Mouse (Mus musculus): ENCODE measurements around the gene Dcst2. TPM values are rescaled to one million over a fixed set of nuclear protein-coding genes. Genes with fewer than 3 reads are reported as not detected.

Dcst2 gene
- polyA plus RNA-seq, 1 experiment from 2014 or later = not detected

DNA sequence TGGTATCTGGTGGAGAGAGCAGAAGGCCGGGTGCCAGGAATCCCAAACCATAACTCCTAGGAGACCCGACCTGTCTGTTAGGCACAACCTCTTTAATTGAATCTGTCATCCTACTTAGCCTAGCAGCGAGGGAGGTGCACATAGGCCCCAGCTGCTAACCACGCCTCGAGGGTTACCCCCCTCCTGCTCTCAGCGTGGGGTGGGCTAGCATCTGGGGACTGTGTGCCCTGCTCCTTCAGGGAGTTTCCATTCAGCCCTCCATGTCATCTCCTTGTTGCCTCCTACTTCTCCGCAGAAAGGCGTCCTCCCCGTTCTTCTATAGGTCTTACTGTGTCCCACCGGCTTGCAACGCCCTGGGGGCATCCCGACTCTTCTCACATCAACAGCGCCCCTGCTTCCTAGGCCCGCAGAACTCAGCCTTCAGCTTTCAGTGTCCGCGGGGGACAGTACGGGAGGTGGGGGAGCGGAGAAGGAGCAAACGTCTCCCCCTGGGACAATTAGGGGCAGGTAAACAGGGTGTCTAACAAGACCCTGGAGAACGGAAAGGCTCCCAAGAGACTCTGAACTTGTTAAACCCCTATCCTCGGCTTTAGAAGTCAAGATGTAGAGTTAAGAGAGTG, 42.7 kb upstream of the Dcst2 start:
- no peak overlapping the region for H3K9ac ChIP-seq (ENCODE audit: low read length)
- peaks cover 64% of the 10 kb centered on the region for H3K27me3 ChIP-seq (ENCODE audit: control insufficient read depth, insufficient read depth, low read length)
- no peaks in the 10 kb centered on the region for H3K9me3 ChIP-seq (replicated peaks; ENCODE audit: control insufficient read depth, low read length)
- WGBS = 14% methylated on average over 21 of the region's 21 CpGs
- no peak for ATAC-seq (replicated peaks; ENCODE audit: extremely low read depth, insufficient read depth, low FRiP score)
- H3K27ac ChIP-seq (ENCODE audit: low read length) = no peak overlapping the region
- H3K4me2 ChIP-seq (ENCODE audit: low read depth, low read length) = peak overlapping the region; percentile 98
- H3K4me3 ChIP-seq (ENCODE audit: low read length) = peak overlapping the region; percentile 51
- no peaks in the 10 kb centered on the region for H3K36me3 ChIP-seq (ENCODE audit: control insufficient read depth, insufficient read depth)
- H3K4me1 ChIP-seq (ENCODE audit: control insufficient read depth, insufficient read depth, low read length) = peaks cover 57% of the 10 kb centered on the region

DNA sequence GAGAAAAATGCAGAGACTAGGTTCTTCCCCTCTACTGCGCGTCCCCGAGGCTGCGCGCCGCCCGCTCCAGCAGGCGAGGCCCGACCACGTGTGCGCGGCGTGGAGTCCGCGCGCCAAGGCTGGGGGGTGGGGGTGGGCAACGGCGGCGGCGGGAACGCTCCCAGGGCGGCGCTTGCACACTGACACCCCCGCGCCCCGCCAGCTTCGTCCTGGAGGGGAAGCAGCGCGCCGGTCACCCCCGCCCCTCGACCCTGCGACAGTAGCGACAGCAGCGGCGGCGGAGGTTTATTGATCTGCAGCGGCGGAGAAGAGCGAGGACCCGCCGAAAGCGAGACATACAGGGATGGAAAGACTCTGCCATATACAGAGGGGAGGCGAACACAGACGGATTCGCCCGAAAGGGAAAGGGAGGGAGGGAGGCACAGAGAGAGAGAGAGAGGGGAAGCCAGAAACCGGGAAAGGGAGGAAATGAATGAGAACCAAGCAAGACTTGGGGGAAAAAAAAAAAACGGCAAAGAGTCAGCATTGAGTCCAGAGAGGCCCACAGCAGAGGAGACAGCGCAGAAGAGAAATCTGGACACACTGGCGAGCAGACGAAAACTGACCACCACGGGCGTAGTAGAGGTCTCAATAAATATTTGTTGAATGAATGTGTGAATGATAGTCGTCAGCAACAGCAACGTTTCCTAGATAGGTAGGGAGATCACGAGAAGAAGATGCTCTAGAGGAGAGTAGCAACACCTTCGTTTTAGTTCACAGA, 42.0 kb upstream of the Dcst2 start:
- H3K4me3 ChIP-seq (ENCODE audit: low read length) = peak overlapping the region; percentile 51
- 3% methylated on average over 57 of the region's 58 CpGs for WGBS
- H3K9me3 ChIP-seq (replicated peaks; ENCODE audit: control insufficient read depth, low read length) = no peaks in the 10 kb centered on the region
- no peak overlapping the region for H3K27ac ChIP-seq (ENCODE audit: low read length)
- peaks cover 64% of the 10 kb centered on the region for H3K27me3 ChIP-seq (ENCODE audit: control insufficient read depth, insufficient read depth, low read length)
- no peaks in the 10 kb centered on the region for H3K36me3 ChIP-seq (ENCODE audit: control insufficient read depth, insufficient read depth)
- H3K9ac ChIP-seq (ENCODE audit: low read length) = peak overlapping the region; percentile 50
- no peak for ATAC-seq (replicated peaks; ENCODE audit: extremely low read depth, insufficient read depth, low FRiP score)
- peaks cover 53% of the 10 kb centered on the region for H3K4me1 ChIP-seq (ENCODE audit: control insufficient read depth, insufficient read depth, low read length)
- peak overlapping the region; percentile 98 for H3K4me2 ChIP-seq (ENCODE audit: low read depth, low read length)

DNA sequence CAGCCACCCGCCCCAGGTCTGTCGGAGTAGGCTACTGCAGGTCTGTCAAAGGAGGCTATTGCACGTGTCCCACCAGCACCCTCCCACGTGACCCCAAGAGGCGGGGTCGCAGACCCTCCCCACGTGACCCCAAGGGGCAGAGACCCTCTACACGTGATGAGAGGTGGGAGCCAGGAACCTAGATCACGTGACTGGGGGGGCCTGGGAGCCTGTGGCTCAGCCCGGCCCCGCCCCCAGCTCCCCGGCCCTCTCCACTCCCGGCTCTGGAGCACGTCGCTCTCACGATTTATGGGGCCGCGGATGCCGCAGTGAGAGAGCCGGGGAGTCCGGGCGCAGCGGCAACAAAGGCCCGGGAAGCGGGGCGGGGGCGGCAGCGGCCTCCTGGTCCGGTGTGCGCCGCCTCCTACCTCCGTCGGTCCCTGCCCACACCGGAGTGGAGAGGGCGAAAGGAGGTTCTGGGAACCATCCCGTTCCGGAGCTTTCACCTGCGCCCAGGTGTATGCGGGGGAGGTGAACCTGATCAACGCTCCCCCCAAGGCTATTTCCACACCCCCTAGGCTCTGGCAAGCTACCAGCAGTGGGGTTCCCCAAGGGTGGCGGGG, 41.1 kb upstream of the Dcst2 start:
- Histone ChIP-seq H3K27ac (ENCODE audit: low read length) (no peak overlapping the region), H3K4me1 (ENCODE audit: control insufficient read depth, insufficient read depth, low read length) (peaks cover 44% of the 10 kb centered on the region), H3K4me3 (ENCODE audit: low read length) (peak overlapping the region; percentile 66), H3K27me3 (ENCODE audit: control insufficient read depth, insufficient read depth, low read length) (peaks cover 64% of the 10 kb centered on the region), H3K9ac (ENCODE audit: low read length) (peak overlapping the region; percentile 55), H3K9me3 (replicated peaks; ENCODE audit: control insufficient read depth, low read length) (no peaks in the 10 kb centered on the region), H3K4me2 (ENCODE audit: low read depth, low read length) (peak overlapping the region; percentile 98), H3K36me3 (ENCODE audit: control insufficient read depth, insufficient read depth) (no peaks in the 10 kb centered on the region)
- ATAC-seq (replicated peaks; ENCODE audit: extremely low read depth, insufficient read depth, low FRiP score) = no peak
- WGBS = 2% methylated on average over 41 of the region's 41 CpGs

DNA sequence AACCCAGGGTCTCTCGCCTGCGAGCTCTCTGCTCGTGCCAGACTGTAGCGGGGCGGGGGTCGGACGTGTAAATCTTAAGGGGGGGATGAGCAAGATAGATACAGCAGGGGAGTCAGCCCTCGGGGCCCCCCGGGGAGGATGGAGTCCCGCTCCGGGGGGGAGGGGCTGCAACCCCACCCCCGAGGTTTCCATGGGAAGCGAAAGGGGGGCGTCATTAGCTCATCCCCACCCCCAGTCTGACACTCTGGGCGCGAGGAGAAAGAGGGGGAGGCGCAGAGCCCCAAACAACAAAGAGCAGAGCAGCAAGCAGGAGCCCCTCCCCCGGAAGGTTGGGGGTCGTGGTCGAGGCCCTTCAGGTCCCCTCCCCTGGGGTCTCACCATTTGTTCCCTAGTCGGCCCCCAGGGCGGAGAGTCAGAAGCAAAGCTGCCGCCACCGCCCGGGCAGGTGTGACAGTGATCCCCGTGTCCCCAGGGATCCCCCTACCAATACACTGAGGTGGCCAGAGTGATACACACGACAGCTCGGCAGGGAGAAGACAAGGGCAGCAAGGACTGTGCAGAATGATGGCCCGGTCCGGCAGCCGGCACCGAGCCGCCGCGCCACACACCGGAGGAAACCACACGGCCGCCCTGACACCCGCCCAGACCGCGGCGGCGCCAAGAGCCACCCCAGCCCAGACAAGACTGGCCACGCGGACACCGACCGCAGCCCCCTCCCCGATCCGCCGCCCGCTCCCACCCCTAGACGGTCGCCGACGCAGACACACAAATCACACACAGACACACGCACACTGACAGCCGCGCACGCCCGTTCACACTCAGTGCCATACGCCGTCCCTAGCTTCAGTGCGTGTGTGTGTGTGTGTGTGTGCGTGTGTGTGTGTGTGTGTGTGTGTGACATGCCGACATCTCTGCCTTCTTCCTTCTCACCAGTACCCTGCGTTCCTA, 40.3 kb upstream of the Dcst2 start:
- H3K4me2 ChIP-seq (ENCODE audit: low read depth, low read length) = peak overlapping the region; percentile 98

DNA sequence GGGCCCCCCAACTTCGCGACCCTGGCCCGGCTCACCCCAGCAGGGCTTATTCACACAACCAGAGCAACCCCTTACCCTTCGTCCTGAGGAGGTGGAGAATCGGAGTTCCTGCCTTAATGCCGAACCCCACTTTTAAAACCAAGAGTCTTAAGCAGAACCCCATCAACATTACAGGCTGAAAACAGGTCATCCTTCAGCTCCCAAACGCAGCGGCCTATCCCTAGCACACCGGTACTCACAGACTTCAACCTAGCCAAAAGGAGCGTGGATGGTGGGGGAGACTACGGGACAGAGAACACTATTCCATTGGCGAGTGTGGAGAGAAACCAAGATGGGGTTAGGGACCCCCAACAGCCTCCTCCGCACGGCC, 39.7 kb upstream of the Dcst2 start:
- Histone ChIP-seq H3K4me3 (ENCODE audit: low read length) (peak overlapping the region; percentile 66), H3K4me2 (ENCODE audit: low read depth, low read length) (peak overlapping the region; percentile 98), H3K36me3 (ENCODE audit: control insufficient read depth, insufficient read depth) (no peaks in the 10 kb centered on the region), H3K27me3 (ENCODE audit: control insufficient read depth, insufficient read depth, low read length) (peaks cover 59% of the 10 kb centered on the region), H3K9me3 (replicated peaks; ENCODE audit: control insufficient read depth, low read length) (no peaks in the 10 kb centered on the region), H3K9ac (ENCODE audit: low read length) (peak overlapping the region; percentile 69), H3K27ac (ENCODE audit: low read length) (no peak overlapping the region), H3K4me1 (ENCODE audit: control insufficient read depth, insufficient read depth, low read length) (peaks cover 34% of the 10 kb centered on the region)
- 3% methylated on average over 14 of the region's 14 CpGs for WGBS
- no peak for ATAC-seq (replicated peaks; ENCODE audit: extremely low read depth, insufficient read depth, low FRiP score)

More for the DNA sequence above, 40.3 kb upstream of the Dcst2 start:
- no peaks in the 10 kb centered on the region for H3K9me3 ChIP-seq (replicated peaks; ENCODE audit: control insufficient read depth, low read length)
- peak overlapping the region; percentile 66 for H3K4me3 ChIP-seq (ENCODE audit: low read length)
- peaks cover 59% of the 10 kb centered on the region for H3K27me3 ChIP-seq (ENCODE audit: control insufficient read depth, insufficient read depth, low read length)
- H3K9ac ChIP-seq (ENCODE audit: low read length) = peak overlapping the region; percentile 55
- H3K4me1 ChIP-seq (ENCODE audit: control insufficient read depth, insufficient read depth, low read length) = peaks cover 37% of the 10 kb centered on the region
- no peak for ATAC-seq (replicated peaks; ENCODE audit: extremely low read depth, insufficient read depth, low FRiP score)
- no peaks in the 10 kb centered on the region for H3K36me3 ChIP-seq (ENCODE audit: control insufficient read depth, insufficient read depth)
- under 1% methylated on average over 65 of the region's 66 CpGs for WGBS
- H3K27ac ChIP-seq (ENCODE audit: low read length) = no peak overlapping the region

DNA sequence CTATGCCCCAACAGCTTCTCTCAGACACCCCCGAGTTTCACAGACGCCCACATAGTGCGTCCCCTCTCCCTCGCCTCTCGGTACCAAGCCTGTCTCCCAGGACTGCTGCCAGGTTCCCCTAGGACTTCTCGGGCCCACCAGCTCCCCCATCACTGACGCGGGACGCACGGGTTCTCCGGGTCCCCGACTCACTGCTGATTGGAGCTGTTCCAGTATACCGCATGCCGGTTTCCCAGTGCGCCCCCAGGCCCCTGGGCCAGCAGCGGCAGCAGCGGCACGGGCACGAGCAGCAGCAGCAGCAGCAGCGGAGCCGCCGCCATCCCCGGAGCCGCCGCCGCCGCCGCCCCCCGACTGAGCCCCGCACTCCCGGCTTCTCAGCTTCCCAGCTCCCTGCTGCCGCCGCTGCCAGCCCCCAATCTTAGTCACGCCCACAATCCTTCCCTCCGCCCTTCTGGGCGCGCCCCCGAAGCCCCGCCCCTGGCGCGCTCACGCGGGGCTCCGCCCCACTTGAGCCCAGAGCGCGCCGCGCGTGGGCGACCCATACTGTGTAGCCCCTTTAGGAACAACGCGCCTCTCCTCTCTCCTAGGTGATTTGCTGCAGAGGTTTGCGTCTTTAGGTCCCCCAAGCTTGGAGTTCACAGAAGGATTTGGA, 39.1 kb upstream of the Dcst2 start, which contains the start of gene Efna3:
Efna3 (minus strand) TSS at position 452 of the 652 bp plus-strand sequence.
- no peaks in the 10 kb centered on the region for H3K36me3 ChIP-seq (ENCODE audit: control insufficient read depth, insufficient read depth)
- H3K27ac ChIP-seq (ENCODE audit: low read length) = no peak within 1 kb of the TSS
- WGBS = under 1% methylated on average over 47 of the region's 53 CpGs
- H3K4me3 ChIP-seq (ENCODE audit: low read length) = peak within 1 kb of the TSS; percentile 66
- ATAC-seq (replicated peaks; ENCODE audit: extremely low read depth, insufficient read depth, low FRiP score) = peak; percentile 53; the same call in 1 of the 2 replicates
- H3K4me1 ChIP-seq (ENCODE audit: control insufficient read depth, insufficient read depth, low read length) = peaks cover 34% of the 10 kb centered on the region
- H3K4me2 ChIP-seq (ENCODE audit: low read depth, low read length) = peak within 1 kb of the TSS; percentile 98
- H3K27me3 ChIP-seq (ENCODE audit: control insufficient read depth, insufficient read depth, low read length) = peaks cover 56% of the 10 kb centered on the region
- no peaks in the 10 kb centered on the region for H3K9me3 ChIP-seq (replicated peaks; ENCODE audit: control insufficient read depth, low read length)
- peak within 1 kb of the TSS; percentile 69 for H3K9ac ChIP-seq (ENCODE audit: low read length)

DNA sequence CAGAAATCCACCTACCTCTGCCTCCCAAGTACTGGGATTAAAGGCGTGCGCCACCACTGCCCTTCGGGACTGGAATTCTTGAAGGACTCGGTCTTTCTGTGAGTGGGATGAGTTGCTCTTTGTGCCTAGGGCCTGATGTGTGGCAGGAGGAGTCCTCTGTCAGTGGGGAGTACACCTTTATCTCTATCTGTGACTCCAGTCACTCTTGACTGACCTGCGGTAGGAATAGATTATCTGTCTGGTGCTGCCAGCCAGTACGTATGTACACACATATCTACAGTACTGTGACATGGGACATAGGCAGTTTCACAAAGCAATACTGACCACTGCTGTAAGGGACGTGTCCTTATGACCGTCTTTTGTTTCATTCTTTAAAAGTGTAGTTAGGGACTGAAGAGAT, 35.9 kb upstream of the Dcst2 start:
- Histone ChIP-seq H3K9me3 (replicated peaks; ENCODE audit: control insufficient read depth, low read length) (no peaks in the 10 kb centered on the region), H3K4me2 (ENCODE audit: low read depth, low read length) (no peak overlapping the region), H3K36me3 (ENCODE audit: control insufficient read depth, insufficient read depth) (no peaks in the 10 kb centered on the region), H3K4me1 (ENCODE audit: control insufficient read depth, insufficient read depth, low read length) (peaks cover 18% of the 10 kb centered on the region), H3K27me3 (ENCODE audit: control insufficient read depth, insufficient read depth, low read length) (peaks cover 27% of the 10 kb centered on the region), H3K4me3 (ENCODE audit: low read length) (no peak overlapping the region), H3K27ac (ENCODE audit: low read length) (no peak overlapping the region), H3K9ac (ENCODE audit: low read length) (no peak overlapping the region)
- no peak for ATAC-seq (replicated peaks; ENCODE audit: extremely low read depth, insufficient read depth, low FRiP score)
- 83% methylated on average over 8 of the region's 8 CpGs for WGBS

DNA sequence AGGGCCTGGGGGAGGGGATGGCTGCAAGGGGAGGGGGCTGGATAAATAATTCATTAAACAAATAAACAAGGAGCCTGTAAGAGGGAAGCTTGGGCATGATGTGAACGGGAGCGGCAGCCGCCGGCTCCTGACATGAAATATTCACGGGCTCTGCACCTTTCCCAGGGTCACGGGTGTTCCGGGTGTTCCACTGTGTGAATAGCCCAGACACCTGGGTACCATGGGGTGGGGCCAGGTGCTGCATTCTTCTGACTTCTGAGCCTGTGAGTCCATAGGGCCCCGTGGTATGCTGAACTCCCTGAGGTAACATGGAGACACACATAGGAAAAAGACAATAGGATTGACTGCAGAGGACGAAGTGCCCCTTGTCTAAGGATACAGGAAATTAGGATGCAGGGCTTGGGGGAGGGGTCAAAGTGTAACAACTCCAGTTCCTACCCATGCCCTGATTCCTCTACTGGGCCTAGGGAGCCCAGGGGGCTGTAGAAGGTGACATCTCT, 34.4 kb upstream of the Dcst2 start:
- H3K9me3 ChIP-seq (replicated peaks; ENCODE audit: control insufficient read depth, low read length) = no peaks in the 10 kb centered on the region
- H3K9ac ChIP-seq (ENCODE audit: low read length) = no peak overlapping the region
- 57% methylated on average over 9 of the region's 9 CpGs for WGBS
- no peak overlapping the region for H3K27ac ChIP-seq (ENCODE audit: low read length)
- H3K4me3 ChIP-seq (ENCODE audit: low read length) = no peak overlapping the region
- H3K4me2 ChIP-seq (ENCODE audit: low read depth, low read length) = no peak overlapping the region
- ATAC-seq (replicated peaks; ENCODE audit: extremely low read depth, insufficient read depth, low FRiP score) = no peak
- H3K27me3 ChIP-seq (ENCODE audit: control insufficient read depth, insufficient read depth, low read length) = peaks cover 14% of the 10 kb centered on the region
- no peaks in the 10 kb centered on the region for H3K36me3 ChIP-seq (ENCODE audit: control insufficient read depth, insufficient read depth)
- H3K4me1 ChIP-seq (ENCODE audit: control insufficient read depth, insufficient read depth, low read length) = peaks cover 5% of the 10 kb centered on the region
